Comparison of ENCODE assay signal across 12 mouse cellular contexts in the genomic region with DNA sequence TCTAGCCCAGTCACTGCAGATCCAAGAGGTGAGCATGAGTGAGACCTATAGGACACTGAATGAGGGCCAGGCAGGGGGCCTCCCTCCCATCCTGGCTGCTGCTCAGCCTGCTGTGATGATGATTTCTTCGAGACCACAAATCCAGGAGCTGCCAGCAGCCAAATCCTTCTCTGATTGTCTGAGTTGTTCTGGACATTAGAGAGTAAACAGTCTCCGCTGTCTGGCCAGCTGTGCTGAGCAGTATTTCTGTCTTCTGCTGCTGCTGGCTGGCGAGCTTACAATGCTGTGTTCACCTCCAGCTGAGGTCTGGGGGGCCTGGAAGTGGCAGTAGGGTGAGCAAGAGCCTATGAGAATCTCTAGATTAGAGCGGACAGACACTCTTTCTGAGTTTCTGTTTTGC. TPM values are rescaled to one million over a fixed set of nuclear protein-coding genes. Genes with fewer than 3 reads are reported as not detected.
DNase-seq lines count a peak whose midpoint lies in the region; ATAC-seq and TF ChIP-seq lines count a peak whose summit lies in the region.
"Had no signal": no experiment of that assay in that cellular context is flagged by ENCODE, and none has a peak within 500 bp of the region (broad histone marks: within the 10 kb centered on the region; RNA-seq: fewer than 3 reads in every experiment).

No protein-coding gene starts in this region.

- no peak overlapping the region for H3K4me3 ChIP-seq in intestine, embryonic 14.5 days (ENCODE audit: low read depth, low read length)
- no peak overlapping the region for H3K4me3 ChIP-seq in intestine, postnatal 0 days (ENCODE audit: low read depth, low read length)
- no peak overlapping the region for H3K4me3 ChIP-seq in lung, postnatal 0 days (ENCODE audit: low read depth, low read length)
- H3K4me3 ChIP-seq in lung, adult 2 months (replicated peaks; ENCODE audit: extremely low read depth, low read depth, low read length) = no peak overlapping the region
- no peak overlapping the region for H3K4me3 ChIP-seq in intestine, embryonic 15.5 days (replicated peaks)
- H3K4me3 ChIP-seq in midbrain, embryonic 13.5 days (replicated peaks) = no peak overlapping the region
- H3K4me3 ChIP-seq: heart, adult 2 months; limb, embryonic 13.5 days had no signal

- H3K4me1 ChIP-seq in intestine, embryonic 14.5 days (replicated peaks; ENCODE audit: control insufficient read depth, insufficient read depth, low read length) = peaks cover 34% of the 10 kb centered on the region
- H3K4me1 ChIP-seq in intestine, postnatal 0 days (replicated peaks; ENCODE audit: control insufficient read depth, insufficient read depth, low read length) = no peaks in the 10 kb centered on the region
- H3K4me1 ChIP-seq in lung, postnatal 0 days (ENCODE audit: insufficient read depth, low read depth, low read length) = no peaks in the 10 kb centered on the region; the same call in 1 of the 2 replicates
- H3K4me1 ChIP-seq in lung, adult 2 months (ENCODE audit: control insufficient read depth, insufficient read depth, low read length) = no peaks in the 10 kb centered on the region
- H3K4me1 ChIP-seq in intestine, embryonic 15.5 days (replicated peaks) = peaks cover 26% of the 10 kb centered on the region
- peaks cover 13% of the 10 kb centered on the region; the same call in 1 of the 2 replicates for H3K4me1 ChIP-seq in midbrain, embryonic 13.5 days (replicated peaks)

- TF ChIP-seq POLR2A in lung, adult 2 months (IDR thresholded peaks at IDR 0.05; ENCODE audit: borderline replicate concordance, extremely low read depth, low read depth, low read length) = no peak

- TF ChIP-seq CTCF in intestine, postnatal 0 days (IDR thresholded peaks at IDR 0.05; ENCODE audit: low read depth) = no peak
- no peak for TF ChIP-seq CTCF in lung, postnatal 0 days (IDR thresholded peaks at IDR 0.05)
- no peak for TF ChIP-seq CTCF in lung, adult 2 months (IDR thresholded peaks at IDR 0.05; ENCODE audit: insufficient read depth, low read length)

- no peak for TF ChIP-seq EP300 in lung, postnatal 0 days (IDR thresholded peaks at IDR 0.05)

- 0 out of 2 replicates have a peak, but pooled peaks have one; percentile 20 for ATAC-seq in intestine, embryonic 14.5 days (replicated peaks; ENCODE audit: low FRiP score, low TSS enrichment, low read depth)
- no peak for ATAC-seq in intestine, postnatal 0 days
- ATAC-seq in lung, postnatal 0 days = peak; percentile 20; the same call in 1 of the 2 replicates
- peak; percentile 46; the same call in 1 of the 2 replicates for ATAC-seq in intestine, embryonic 15.5 days
- no peak for ATAC-seq in midbrain, embryonic 13.5 days

- H3K9me3 ChIP-seq in intestine, embryonic 14.5 days (ENCODE audit: control insufficient read depth, low read length) = no peaks in the 10 kb centered on the region
- H3K9me3 ChIP-seq in intestine, postnatal 0 days (ENCODE audit: control insufficient read depth) = no peaks in the 10 kb centered on the region
- no peaks in the 10 kb centered on the region for H3K9me3 ChIP-seq in lung, postnatal 0 days (ENCODE audit: low read length)
- H3K9me3 ChIP-seq in intestine, embryonic 15.5 days = no peaks in the 10 kb centered on the region
- H3K9me3 ChIP-seq in midbrain, embryonic 13.5 days = no peaks in the 10 kb centered on the region
- H3K9me3 ChIP-seq: limb, embryonic 13.5 days had no signal

- H3K27ac ChIP-seq in intestine, embryonic 14.5 days (ENCODE audit: low read depth) = peak overlapping the region; percentile 66; the same call in 1 of the 2 replicates
- no peak overlapping the region for H3K27ac ChIP-seq in intestine, postnatal 0 days (ENCODE audit: low read depth, low read length)
- H3K27ac ChIP-seq in lung, postnatal 0 days (ENCODE audit: low read length) = no peak overlapping the region
- H3K27ac ChIP-seq in intestine, embryonic 15.5 days = 0 out of 2 replicates have a peak overlapping the region, but pooled peaks have one; percentile 62
- peak overlapping the region; percentile 58; the same call in 1 of the 2 replicates for H3K27ac ChIP-seq in midbrain, embryonic 13.5 days
- H3K27ac ChIP-seq: heart, adult 2 months; limb, embryonic 13.5 days had no signal

- no peaks in the 10 kb centered on the region for H3K36me3 ChIP-seq in intestine, embryonic 14.5 days (ENCODE audit: control insufficient read depth, insufficient read depth, low read length)
- peaks cover 5% of the 10 kb centered on the region; the same call in 1 of the 2 replicates for H3K36me3 ChIP-seq in intestine, postnatal 0 days (ENCODE audit: control insufficient read depth, insufficient read depth)
- H3K36me3 ChIP-seq in lung, postnatal 0 days (ENCODE audit: insufficient read depth, low read length) = no peaks in the 10 kb centered on the region
- H3K36me3 ChIP-seq in intestine, embryonic 15.5 days = no peaks in the 10 kb centered on the region
- no peaks in the 10 kb centered on the region for H3K36me3 ChIP-seq in midbrain, embryonic 13.5 days
- H3K36me3 ChIP-seq: limb, embryonic 13.5 days had no signal

- no peak for DNase-seq in intestine, embryonic 14.5 days (ENCODE audit: low spot score)
- peak; percentile 35 for DNase-seq in lung, postnatal 0 days (ENCODE audit: low spot score)
- DNase-seq in lung, adult 2 months = no peak
- DNase-seq in adrenal gland, adult 8-10 months = no peak
- DNase-seq: cerebellum, adult 9-11 months; heart, adult 2 months; heart, postnatal 4 days had no signal

- 39% methylated on average over 4 of the region's 4 CpGs for WGBS in intestine, embryonic 14.5 days
- 59% methylated on average over 4 of the region's 4 CpGs for WGBS in intestine, postnatal 0 days
- WGBS in lung, postnatal 0 days = 32% methylated on average over 4 of the region's 4 CpGs
- 56% methylated on average over 4 of the region's 4 CpGs for WGBS in lung, adult 2 months
- 38% methylated on average over 4 of the region's 4 CpGs for WGBS in intestine, embryonic 15.5 days
- WGBS in midbrain, embryonic 13.5 days = 47% methylated on average over 4 of the region's 4 CpGs

- no peak overlapping the region for H3K4me2 ChIP-seq in intestine, embryonic 14.5 days (ENCODE audit: low read length)
- H3K4me2 ChIP-seq in intestine, postnatal 0 days (replicated peaks; ENCODE audit: low read depth) = no peak overlapping the region
- H3K4me2 ChIP-seq in lung, postnatal 0 days (replicated peaks; ENCODE audit: low read depth, low read length) = no peak overlapping the region
- H3K4me2 ChIP-seq in intestine, embryonic 15.5 days (replicated peaks) = no peak overlapping the region
- no peak overlapping the region for H3K4me2 ChIP-seq in midbrain, embryonic 13.5 days (replicated peaks)
- H3K4me2 ChIP-seq: limb, embryonic 13.5 days had no signal

- no peak overlapping the region for H3K9ac ChIP-seq in intestine, embryonic 14.5 days (ENCODE audit: low read length)
- H3K9ac ChIP-seq in intestine, postnatal 0 days (ENCODE audit: low read depth, low read length) = no peak overlapping the region
- no peak overlapping the region for H3K9ac ChIP-seq in lung, postnatal 0 days (replicated peaks; ENCODE audit: low read depth)
- H3K9ac ChIP-seq in intestine, embryonic 15.5 days = no peak overlapping the region
- H3K9ac ChIP-seq in midbrain, embryonic 13.5 days (replicated peaks) = no peak overlapping the region

- no peaks in the 10 kb centered on the region for H3K27me3 ChIP-seq in intestine, embryonic 14.5 days (replicated peaks; ENCODE audit: control insufficient read depth, insufficient read depth, low read length)
- H3K27me3 ChIP-seq in intestine, postnatal 0 days (replicated peaks; ENCODE audit: control insufficient read depth, insufficient read depth, low read length) = no peaks in the 10 kb centered on the region
- no peaks in the 10 kb centered on the region for H3K27me3 ChIP-seq in lung, postnatal 0 days (replicated peaks; ENCODE audit: insufficient read depth, low read length)
- no peaks in the 10 kb centered on the region for H3K27me3 ChIP-seq in intestine, embryonic 15.5 days (replicated peaks)
- H3K27me3 ChIP-seq in midbrain, embryonic 13.5 days = no peaks in the 10 kb centered on the region
- H3K27me3 ChIP-seq: limb, embryonic 13.5 days had no signal

RNA-seq across cellular contexts. Expression of gene Cilp, which starts 21.7 kb away (rescaled TPM):
- polyA plus RNA-seq in intestine, embryonic 14.5 days (2014; fragmentation: Nextera tagmentation; extraction: Ambion mirVana) = 1.1 and 2.0 TPM in 2 replicates
- polyA plus RNA-seq in intestine, postnatal 0 days (2015; fragmentation: Nextera tagmentation; extraction: Ambion mirVana) = 0.43 TPM in 2 replicates
- 0.08 and 0.13 TPM in 2 replicates for polyA plus RNA-seq in lung, postnatal 0 days (2015; fragmentation: Nextera tagmentation; extraction: Ambion mirVana)
- polyA plus RNA-seq in lung, adult 2 months (2012; rRNA removed) = 1.2 and 6.1 TPM in 2 replicates
- 1.5 and 1.8 TPM in 2 replicates for polyA plus RNA-seq in intestine, embryonic 15.5 days (2015; fragmentation: Nextera tagmentation; extraction: Ambion mirVana)
- polyA plus RNA-seq in midbrain, embryonic 13.5 days (2015; fragmentation: Nextera tagmentation; extraction: Ambion mirVana) = 0.24 and 0.30 TPM in 2 replicates
- 10 to 100 TPM in 1 of 4 experiments, 1 to 10 TPM in 3; 3.2 to 10.7 (median 6.1) TPM for total RNA-seq in adrenal gland, adult 8-10 months (2022)
- total RNA-seq: CH12.LX had no signal

RNA-seq across cellular contexts. Expression of gene Parp16, which starts 48.1 kb away (rescaled TPM):
- polyA plus RNA-seq in intestine, embryonic 14.5 days (2014; fragmentation: Nextera tagmentation; extraction: Ambion mirVana) = 8.1 and 9.1 TPM in 2 replicates
- polyA plus RNA-seq in intestine, postnatal 0 days (2015; fragmentation: Nextera tagmentation; extraction: Ambion mirVana) = 9.9 and 10.5 TPM in 2 replicates
- 5.3 and 5.4 TPM in 2 replicates for polyA plus RNA-seq in lung, postnatal 0 days (2015; fragmentation: Nextera tagmentation; extraction: Ambion mirVana)
- 8.4 and 9.3 TPM in 2 replicates for polyA plus RNA-seq in lung, adult 2 months (2012; rRNA removed)
- 9.4 and 9.7 TPM in 2 replicates for polyA plus RNA-seq in intestine, embryonic 15.5 days (2015; fragmentation: Nextera tagmentation; extraction: Ambion mirVana)
- polyA plus RNA-seq in midbrain, embryonic 13.5 days (2015; fragmentation: Nextera tagmentation; extraction: Ambion mirVana) = 4.8 and 5.6 TPM in 2 replicates
- total RNA-seq in adrenal gland, adult 8-10 months (2022) = 10 to 100 TPM; 16.2 to 44.2 (median 33.1) TPM

RNA-seq across cellular contexts. Expression of gene Clpx, which starts 50.8 kb away (rescaled TPM):
- 42.6 and 47.1 TPM in 2 replicates for polyA plus RNA-seq in intestine, embryonic 14.5 days (2014; fragmentation: Nextera tagmentation; extraction: Ambion mirVana)
- polyA plus RNA-seq in intestine, postnatal 0 days (2015; fragmentation: Nextera tagmentation; extraction: Ambion mirVana) = 28.2 and 30.5 TPM in 2 replicates
- 38.8 and 43.5 TPM in 2 replicates for polyA plus RNA-seq in lung, postnatal 0 days (2015; fragmentation: Nextera tagmentation; extraction: Ambion mirVana)
- 8.7 and 10.5 TPM in 2 replicates for polyA plus RNA-seq in lung, adult 2 months (2012; rRNA removed)
- polyA plus RNA-seq in intestine, embryonic 15.5 days (2015; fragmentation: Nextera tagmentation; extraction: Ambion mirVana) = 45.8 and 48.5 TPM in 2 replicates
- 42.5 and 44.1 TPM in 2 replicates for polyA plus RNA-seq in midbrain, embryonic 13.5 days (2015; fragmentation: Nextera tagmentation; extraction: Ambion mirVana)
- 10 to 100 TPM; 54.7 to 71.9 (median 60.7) TPM for total RNA-seq in adrenal gland, adult 8-10 months (2022)

Comparison
In these comparisons a context has a peak if more than half of its experiments do, and no peak if none do; other contexts are left out.
1. ATAC-seq: peak in intestine, embryonic 14.5 days (single experiment), lung, postnatal 0 days (single experiment) and intestine, embryonic 15.5 days (single experiment); none in intestine, postnatal 0 days (single experiment) and midbrain, embryonic 13.5 days (single experiment).
2. H3K27ac ChIP-seq: peak in intestine, embryonic 14.5 days (single experiment), intestine, embryonic 15.5 days (single experiment) and midbrain, embryonic 13.5 days (single experiment); none in intestine, postnatal 0 days (single experiment) and lung, postnatal 0 days (single experiment).